Mouse (Mus musculus) ES-Bruce4 (cell line): Measurements from ENCODE around the gene Ndufb8.
A peak's percentile ranks its signal among the peaks of the same experiment; 100 is the strongest.

Experiments
- CTCF ChIP-seq: IDR thresholded peaks from one replicate; pipeline ENCODE4 v1.8.1; 2011; ENCODE audit warnings: low read depth, low read length
- EP300 ChIP-seq: IDR thresholded peaks from 2 replicates; pipeline ENCODE4 v1.6.1; 2011; ENCODE audit warnings: low read depth, low read length; ENCODE audit not compliant: insufficient read depth
- POLR2A ChIP-seq: IDR thresholded peaks from one replicate; pipeline ENCODE4 v1.8.1; 2011; ENCODE audit warnings: low read length; ENCODE audit not compliant: insufficient read depth

DNA sequence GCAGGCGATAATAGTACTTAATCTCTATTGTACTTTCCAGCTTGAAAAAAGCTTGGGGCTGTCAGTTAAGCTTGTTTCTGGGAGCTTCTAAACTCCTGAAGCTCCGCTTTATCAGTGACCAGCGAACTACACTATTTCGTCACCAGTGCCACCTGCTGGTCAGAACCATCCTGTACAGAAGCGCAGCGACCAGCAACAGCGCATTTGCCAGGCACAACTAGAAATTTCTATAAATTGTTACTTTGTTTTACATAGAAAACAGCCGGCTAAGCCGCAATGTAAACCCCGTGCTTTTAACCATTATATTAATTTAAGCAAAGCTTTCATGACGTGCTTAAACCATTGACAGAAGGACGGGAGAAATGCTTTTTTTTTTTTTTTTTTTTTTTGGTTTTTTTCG lies 10.5 kb downstream of the Ndufb8 start:
- TF ChIP-seq EP300 (no peak), CTCF (peak; percentile 85), POLR2A (no peak)
